Mouse (Mus musculus) heart, postnatal 10 days (tissue): Measurements from ENCODE around the gene B230118H07Rik. TPM values are rescaled to one million over a fixed set of nuclear protein-coding genes. Genes with fewer than 3 reads are reported as not detected.

ENCODE experiments used
- DNase-seq, 2 experiments: peaks; one replicate each; pipeline ENCODE4 v3.0.0; 2021
- intact Hi-C: fragments of 180-260 bp; cut with DNase I; formaldehyde crosslinking; loops from one replicate; pipeline ENCODE4 v1.15.1; 2025
- total RNA-seq, 2 experiments: library from RNA; stranded (reverse); gene quantifications; 2 replicates each; pipeline ENCODE4 v1.2.3; 2021

The B230118H07Rik gene
- total RNA-seq = 10 to 100 TPM; 54.1 to 59.9 TPM

GRCm38 (mm10) chr2:101649114-101649671 is at the start of gene B230118H07Rik, which contains the start of gene Rag1:
B230118H07Rik (minus strand) TSS chr2:101649532.
Rag1 (minus strand) TSS chr2:101649501.
- intact Hi-C loops = no loop called here
- no peak for DNase-seq

GRCm38 (mm10) chr2:101695584-101695983 is 46.3 kb upstream of the B230118H07Rik start:
- intact Hi-C loops = loop anchor here (10.0 kb wide), 1 partner anchor 759 kb away; the partner anchor contains the start of gene Fjx1
- DNase-seq = no peak

- DNase-seq = peak; percentile 42 to 47
- intact Hi-C loops = loop anchor here (10.0 kb wide), 1 partner anchor 761 kb away; the partner anchor contains the start of gene Fjx1
Observed at GRCm38 (mm10) chr2:101693577-101694215, 44.4 kb upstream of the B230118H07Rik start.

GRCm38 (mm10) chr2:101693043-101693442 is 43.7 kb upstream of the B230118H07Rik start:
- no peak for DNase-seq
- intact Hi-C loops = loop anchor here (10.0 kb wide), 1 partner anchor 762 kb away; the partner anchor contains the start of gene Fjx1

GRCm38 (mm10) chr2:101690252-101690827 is 41.0 kb upstream of the B230118H07Rik start:
- intact Hi-C loops = loop anchor here (10.0 kb wide), 1 partner anchor 764 kb away; the partner anchor contains the start of gene Fjx1
- DNase-seq = no peak

GRCm38 (mm10) chr2:101688011-101688410 is 38.7 kb upstream of the B230118H07Rik start:
- DNase-seq = no peak
- intact Hi-C loops = no loop called here

- intact Hi-C loops = no loop called here
Observed at GRCm38 (mm10) chr2:101684421-101684820, 35.1 kb upstream of the B230118H07Rik start.

GRCm38 (mm10) chr2:101679164-101679784 is 29.9 kb upstream of the B230118H07Rik start:
- peak; percentile 7 to 15 for DNase-seq
- intact Hi-C loops = no loop called here

More at GRCm38 (mm10) chr2:101684421-101684820, 35.1 kb upstream of the B230118H07Rik start:
- DNase-seq = peak; percentile 26 to 43

GRCm38 (mm10) chr2:101678236-101679021 is 29.1 kb upstream of the B230118H07Rik start, which contains the start of gene Traf6:
Traf6 (plus strand) TSS chr2:101678429.
- intact Hi-C loops = no loop called here
- peak; percentile 90 to 92 for DNase-seq

GRCm38 (mm10) chr2:101673547-101673946 is 24.2 kb upstream of the B230118H07Rik start:
- intact Hi-C loops = no loop called here
- DNase-seq = no peak

- DNase-seq = no peak
- intact Hi-C loops = no loop called here
Observed at GRCm38 (mm10) chr2:101668751-101669150, 19.4 kb upstream of the B230118H07Rik start.

GRCm38 (mm10) chr2:101665703-101666092 is 16.4 kb upstream of the B230118H07Rik start:
- intact Hi-C loops = no loop called here

GRCm38 (mm10) chr2:101665058-101665702 is 15.8 kb upstream of the B230118H07Rik start:
- peak; percentile 82 to 87 for DNase-seq
- intact Hi-C loops = no loop called here

More at GRCm38 (mm10) chr2:101665703-101666092, 16.4 kb upstream of the B230118H07Rik start:
- DNase-seq = no peak

GRCm38 (mm10) chr2:101660536-101660935 is 11.2 kb upstream of the B230118H07Rik start:
- intact Hi-C loops = no loop called here
- DNase-seq = no peak

- intact Hi-C loops = loop anchor here (1.0 to 2.0 kb wide), 3 partner anchors 54 to 181 kb away; no protein-coding TSS in a partner anchor
Observed at GRCm38 (mm10) chr2:101652921-101653597, 3.7 kb upstream of the B230118H07Rik start.

GRCm38 (mm10) chr2:101652204-101652920 is 3.0 kb upstream of the B230118H07Rik start:
- DNase-seq = no peak
- intact Hi-C loops = loop anchor here (2.0 kb wide), 2 partner anchors 54 to 128 kb away; no protein-coding TSS in a partner anchor

More at GRCm38 (mm10) chr2:101652921-101653597, 3.7 kb upstream of the B230118H07Rik start:
- DNase-seq = peak; percentile 69 to 87

GRCm38 (mm10) chr2:101650446-101650845 is 1.1 kb upstream of the B230118H07Rik start:
- intact Hi-C loops = no loop called here
- no peak for DNase-seq

- DNase-seq = no peak
- intact Hi-C loops = no loop called here
Observed at GRCm38 (mm10) chr2:101648361-101648760, 971 bp downstream of the B230118H07Rik start.
